Mouse (Mus musculus) CH12.LX (cell line): ENCODE measurements at regions not wholly inside any gene's neighbourhood (a gene's known extent, or its start where the extent isn't known, plus 50 kb on each side); places are given as distances from the start of the nearest gene placed in this dataset.

ENCODE experiments used
- DNase-seq: peaks from one replicate; pipeline ENCODE4 v3.0.0-alpha.2; 2013; ENCODE audit errors: extremely low read depth
- H3K27ac ChIP-seq: 2 replicates; pipeline ENCODE4 v1.5.1; 2012; ENCODE audit warnings: low read depth, mild to moderate bottlenecking, control low read depth, moderate library complexity; ENCODE audit not compliant: insufficient read depth
- H3K27me3 ChIP-seq: replicated peaks from 2 replicates; pipeline ENCODE3; 2012; ENCODE audit warnings: inconsistent platforms
- H3K36me3 ChIP-seq, 2 experiments: replicated peaks in 1 of 2; 2 replicates each; pipeline versions ENCODE3 to v1.6.1; 2012; ENCODE audit warnings: inconsistent platforms in 1 of 2, low read length in 1 of 2, mild to moderate bottlenecking in 1 of 2, mixed read lengths in 1 of 2, moderate library complexity in 1 of 2; ENCODE audit not compliant: control insufficient read depth in 1 of 2, insufficient read depth in 1 of 2
- H3K4me1 ChIP-seq, 2 experiments: 2 replicates each; pipeline ENCODE4 v1.6.1; 2012; ENCODE audit warnings: inconsistent platforms in 1 of 2, moderate library complexity in 1 of 2; ENCODE audit not compliant: insufficient read depth in 2 of 2, control insufficient read depth in 1 of 2
- H3K4me2 ChIP-seq: 2 replicates; pipeline ENCODE4 v1.6.1; 2012; ENCODE audit warnings: low read depth, mild to moderate bottlenecking, control low read depth; ENCODE audit not compliant: poor library complexity, insufficient read depth, severe bottlenecking
- H3K4me3 ChIP-seq, 3 experiments: fragments of 150-350 bp in 1 of 3; sonication (generic) in 1 of 3; replicated peaks in 1 of 3; 2 replicates each; pipeline versions ENCODE3 to v1.5.1; 2011 to 2012; ENCODE audit warnings: low read depth in 2 of 3, low read length in 2 of 3, mild to moderate bottlenecking in 2 of 3, moderate library complexity in 2 of 3, control low read depth in 1 of 3, improper control_type of control experiment in 1 of 3, inconsistent platforms in 1 of 3, mixed read lengths in 1 of 3; ENCODE audit not compliant: poor library complexity in 1 of 3
- H3K79me2 ChIP-seq: replicated peaks from 2 replicates; pipeline ENCODE4 v1.6.1; 2012; ENCODE audit warnings: mild to moderate bottlenecking, moderate library complexity; ENCODE audit not compliant: control insufficient read depth, poor library complexity, insufficient read depth, severe bottlenecking; ENCODE audit errors: extremely low read depth
- H3K9ac ChIP-seq: 2 replicates; pipeline ENCODE4 v1.6.1; 2012; ENCODE audit warnings: low read depth, mild to moderate bottlenecking, control low read depth, moderate library complexity; ENCODE audit not compliant: insufficient read depth
- H3K9me3 ChIP-seq: replicated peaks from 2 replicates; pipeline ENCODE3; 2012; ENCODE audit warnings: low read length, inconsistent platforms, mixed read lengths
- BHLHE40 ChIP-seq: IDR thresholded peaks from 2 replicates; pipeline ENCODE4 v1.6.1; 2011; ENCODE audit warnings: mild to moderate bottlenecking, low read depth, low read length, improper control_type of control experiment
- ELF1 ChIP-seq: IDR thresholded peaks from 2 replicates; pipeline ENCODE4 v1.6.1; 2014; ENCODE audit warnings: low read depth, mild to moderate bottlenecking, inconsistent platforms, low read length, improper control_type of control experiment
- ETS1 ChIP-seq: conservative IDR thresholded peaks from 2 replicates; pipeline ENCODE4 v1.6.1; 2012; ENCODE audit warnings: low read depth, mild to moderate bottlenecking, inconsistent platforms, low read length, improper control_type of control experiment, moderate library complexity
- HCFC1 ChIP-seq: IDR thresholded peaks from 2 replicates; pipeline ENCODE4 v1.6.1; 2012; ENCODE audit warnings: low read depth, mild to moderate bottlenecking, inconsistent platforms, low read length, improper control_type of control experiment
- JUN ChIP-seq: IDR thresholded peaks from 2 replicates; pipeline ENCODE4 v1.6.1; 2011; ENCODE audit warnings: low read depth, mild to moderate bottlenecking, low read length, improper control_type of control experiment, moderate library complexity; ENCODE audit not compliant: insufficient read depth
- JUND ChIP-seq: conservative IDR thresholded peaks from 2 replicates; pipeline ENCODE4 v1.6.1; 2011; ENCODE audit warnings: low read depth, low read length, improper control_type of control experiment
- KAT2A ChIP-seq: IDR thresholded peaks from 2 replicates; pipeline ENCODE4 v1.6.1; 2012; ENCODE audit warnings: low read length, improper control_type of control experiment, inconsistent platforms; ENCODE audit not compliant: insufficient replicate concordance
- MAFK ChIP-seq: IDR thresholded peaks from 2 replicates; pipeline ENCODE4 v1.6.1; 2011; ENCODE audit warnings: low read length, improper control_type of control experiment; ENCODE audit not compliant: insufficient replicate concordance
- MEF2A ChIP-seq: IDR thresholded peaks from 2 replicates; pipeline ENCODE4 v1.6.1; 2014; ENCODE audit warnings: low read depth, mild to moderate bottlenecking, inconsistent platforms, low read length, improper control_type of control experiment, borderline replicate concordance
- NELFE ChIP-seq: IDR thresholded peaks from 2 replicates; pipeline ENCODE4 v1.6.1; 2011; ENCODE audit warnings: low read depth, low read length, improper control_type of control experiment
- POLR2A ChIP-seq: IDR thresholded peaks from 2 replicates; pipeline ENCODE4 v1.6.1; 2011; ENCODE audit warnings: low read depth, mild to moderate bottlenecking, improper control_type of control experiment, low read length
- RAD21 ChIP-seq: IDR thresholded peaks from 2 replicates; pipeline ENCODE4 v1.6.1; 2011; ENCODE audit warnings: low read depth, mild to moderate bottlenecking, low read length, improper control_type of control experiment, moderate library complexity
- SIN3A ChIP-seq: IDR thresholded peaks from 2 replicates; pipeline ENCODE4 v1.6.1; 2012; ENCODE audit warnings: low read length, improper control_type of control experiment, inconsistent platforms
- TBP ChIP-seq: conservative IDR thresholded peaks from 2 replicates; pipeline ENCODE4 v1.6.1; 2011; ENCODE audit warnings: low read depth, low read length, improper control_type of control experiment
- UBTF ChIP-seq: IDR thresholded peaks from 2 replicates; pipeline ENCODE4 v1.6.1; 2012; ENCODE audit warnings: low read depth, mild to moderate bottlenecking, inconsistent platforms, low read length, improper control_type of control experiment, moderate library complexity
- USF1 ChIP-seq: IDR thresholded peaks from 2 replicates; pipeline ENCODE4 v1.6.1; 2014; ENCODE audit warnings: low read depth, mild to moderate bottlenecking, inconsistent platforms, low read length, improper control_type of control experiment
- ZKSCAN1 ChIP-seq: IDR thresholded peaks from 2 replicates; pipeline ENCODE4 v1.6.1; 2012; ENCODE audit warnings: low read depth, inconsistent platforms, low read length, improper control_type of control experiment, borderline replicate concordance
- ZMIZ1 ChIP-seq: IDR thresholded peaks from 2 replicates; pipeline ENCODE4 v1.6.1; 2012; ENCODE audit warnings: low read depth, mild to moderate bottlenecking, inconsistent platforms, low read length, improper control_type of control experiment
- dilution Hi-C: fragments of 300-500 bp; cut with MboI; formaldehyde crosslinking; loops from 2 replicates; pipeline ENCODE4 v1.14.3; 2020; ENCODE audit warnings: low sequenced_read_pairs; ENCODE audit not compliant: extremely low pct_unique_long_range_greater_than_20kb, extremely low pct_ligation_motif_present
- in situ Hi-C: fragments of 300-500 bp; cut with MboI; formaldehyde crosslinking; loops from 3 replicates; pipeline ENCODE4 v1.14.3; 2019; ENCODE audit warnings: low sequenced_read_pairs, low pct_ligation_motif_present, low pct_unique_long_range_greater_than_20kb, mixed read lengths

- DNase-seq, result no peak
- TF ChIP-seq SIN3A (no peak), UBTF (no peak), POLR2A (no peak), MAFK (peak; percentile 65), JUND (no peak)
- dilution Hi-C loops, result no loop called here
- Histone ChIP-seq H3K27me3 (no peaks in the 10 kb centered on the region), H3K4me3 (no peak overlapping the region), H3K36me3 (no peaks in the 10 kb centered on the region), H3K27ac (no peak overlapping the region), H3K79me2 (no peaks in the 10 kb centered on the region), H3K9ac (no peak overlapping the region), H3K9me3 (peaks cover 17% of the 10 kb centered on the region), H3K4me2 (no peak overlapping the region), H3K4me1 (peaks cover 0 to 14% of the 10 kb centered on the region in 2 experiments; a peak in 2 of 4 replicates)
- in situ Hi-C loops, result loop anchor here (10.0 kb wide), 1 partner anchor 148 kb away; the partner anchor contains the start of gene Nxnl2
Measured at GRCm38 (mm10) chr13:51026311-51026918, 74.3 kb upstream of the Spin1 start.

- in situ Hi-C loops, result no loop called here
- TF ChIP-seq ETS1, result no peak
- no peak for TF ChIP-seq NELFE
- no peak for TF ChIP-seq USF1
- no peak for TF ChIP-seq JUN
- TF ChIP-seq ELF1, result no peak
- TF ChIP-seq RAD21, result no peak
- no peak for TF ChIP-seq TBP
- TF ChIP-seq BHLHE40, result no peak
- TF ChIP-seq ZMIZ1, result no peak
- TF ChIP-seq MAFK, result no peak
- no peak for TF ChIP-seq MEF2A
- TF ChIP-seq ZKSCAN1, result no peak
- TF ChIP-seq HCFC1, result no peak
- TF ChIP-seq KAT2A, result no peak
- TF ChIP-seq, all 38 proteins: peak for 0
- Histone ChIP-seq H3K9me3 (peaks cover 14% of the 10 kb centered on the region), H3K27me3 (no peaks in the 10 kb centered on the region), H3K79me2 (no peaks in the 10 kb centered on the region), H3K9ac (no peak overlapping the region), H3K4me2 (no peak overlapping the region), H3K36me3 (no peaks in the 10 kb centered on the region), H3K4me3 (no peak overlapping the region), H3K4me1 (peaks cover 4 to 25% of the 10 kb centered on the region in 2 experiments), H3K27ac (no peak overlapping the region)
- dilution Hi-C loops, result no loop called here
- DNase-seq, result no peak
Measured at GRCm38 (mm10) chr13:51037850-51038450, 62.7 kb upstream of the Spin1 start.
